Mouse (Mus musculus): ENCODE results near the gene Clstn2.

The Clstn2 gene

DNA sequence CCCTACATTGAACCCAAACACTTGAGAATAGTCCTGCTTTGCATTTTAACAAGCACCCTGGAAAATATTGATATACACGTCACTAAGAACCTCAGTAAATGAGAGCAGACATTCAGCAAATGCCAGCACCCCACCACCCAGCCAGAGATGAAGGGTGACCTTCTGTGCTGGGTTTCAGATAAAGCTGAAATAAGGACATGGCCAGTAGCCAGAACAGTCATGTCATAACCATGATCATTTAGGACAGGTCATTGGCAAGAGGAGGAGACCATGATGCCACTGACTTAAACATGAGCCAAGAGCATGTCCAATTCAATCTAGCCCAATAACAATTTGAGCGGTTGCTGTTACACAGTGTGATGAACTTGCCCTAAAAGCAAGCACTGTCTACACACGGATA is 201.8 kb downstream of the Clstn2 start:
- TF ChIP-seq GATA4 (IDR thresholded peaks at IDR 0.05; ENCODE audit: insufficient replicate concordance, low read length), result no peak

DNA sequence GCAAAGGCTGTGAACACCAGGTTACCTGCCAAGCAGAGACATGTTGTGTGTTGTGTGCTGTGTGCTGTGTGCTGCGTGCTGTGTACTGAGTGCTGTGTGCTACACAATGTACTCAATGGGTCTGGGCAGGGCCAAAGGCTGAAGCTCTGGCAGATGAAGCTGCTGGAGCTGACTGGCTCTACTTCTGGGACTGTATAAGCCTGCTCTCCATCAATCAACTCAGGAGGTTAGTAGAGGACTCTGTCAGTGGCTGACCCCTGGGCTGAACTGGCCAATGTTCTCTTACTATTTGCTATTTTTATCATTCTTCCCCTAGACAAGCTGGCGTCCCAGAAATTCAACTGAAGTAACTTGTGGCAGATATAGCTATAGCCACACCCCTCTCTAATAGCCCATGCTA is 203.1 kb downstream of the Clstn2 start:
- TF ChIP-seq GATA4 (IDR thresholded peaks at IDR 0.05; ENCODE audit: insufficient replicate concordance, low read length), result no peak

DNA sequence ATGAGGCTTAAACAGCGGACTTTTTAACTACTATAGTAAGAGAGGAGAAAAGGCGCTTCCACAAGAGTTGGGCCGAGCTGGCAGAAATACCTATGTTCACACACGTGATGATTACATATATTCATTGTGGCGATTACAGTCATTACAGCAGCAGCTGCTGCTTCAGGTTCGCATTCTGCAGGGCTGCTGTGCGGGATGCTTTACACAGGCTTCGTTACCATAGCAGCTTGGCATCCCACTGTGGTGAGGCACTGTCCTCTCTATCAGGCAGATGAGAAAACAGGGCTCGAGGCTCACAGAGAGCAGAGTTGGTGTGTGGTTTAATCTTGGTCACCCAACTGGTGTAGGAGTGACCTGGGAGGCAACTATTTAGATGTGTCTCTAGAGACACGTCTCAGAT is 205.3 kb downstream of the Clstn2 start:
- no peak for TF ChIP-seq GATA4 (IDR thresholded peaks at IDR 0.05; ENCODE audit: insufficient replicate concordance, low read length)

GRCm38 (mm10) chr9:97826077-97826947 is 206.7 kb downstream of the Clstn2 start:
- no peak for TF ChIP-seq GATA4 (IDR thresholded peaks at IDR 0.05; ENCODE audit: insufficient replicate concordance, low read length)

DNA sequence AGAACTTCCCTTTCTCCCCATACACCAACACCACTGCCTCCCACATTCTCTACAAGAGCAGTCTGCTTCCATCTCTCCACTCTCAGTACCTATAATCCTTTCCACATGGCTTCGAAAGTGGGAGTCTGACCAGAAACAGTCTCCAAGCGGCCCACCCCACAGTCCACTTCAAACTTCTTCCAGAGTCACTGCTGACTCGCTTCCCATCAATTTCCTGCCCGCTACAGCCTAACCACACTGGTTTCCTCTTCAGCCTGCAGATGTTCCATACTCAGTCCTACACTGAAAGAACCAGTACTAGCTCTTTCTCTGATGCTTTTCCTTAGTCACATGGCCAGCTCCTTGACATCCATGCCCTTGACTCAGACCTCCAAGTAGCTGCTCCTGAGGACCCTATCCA is 215.9 kb downstream of the Clstn2 start:
- TF ChIP-seq GATA4 (IDR thresholded peaks at IDR 0.05; ENCODE audit: insufficient replicate concordance, low read length), result no peak

DNA sequence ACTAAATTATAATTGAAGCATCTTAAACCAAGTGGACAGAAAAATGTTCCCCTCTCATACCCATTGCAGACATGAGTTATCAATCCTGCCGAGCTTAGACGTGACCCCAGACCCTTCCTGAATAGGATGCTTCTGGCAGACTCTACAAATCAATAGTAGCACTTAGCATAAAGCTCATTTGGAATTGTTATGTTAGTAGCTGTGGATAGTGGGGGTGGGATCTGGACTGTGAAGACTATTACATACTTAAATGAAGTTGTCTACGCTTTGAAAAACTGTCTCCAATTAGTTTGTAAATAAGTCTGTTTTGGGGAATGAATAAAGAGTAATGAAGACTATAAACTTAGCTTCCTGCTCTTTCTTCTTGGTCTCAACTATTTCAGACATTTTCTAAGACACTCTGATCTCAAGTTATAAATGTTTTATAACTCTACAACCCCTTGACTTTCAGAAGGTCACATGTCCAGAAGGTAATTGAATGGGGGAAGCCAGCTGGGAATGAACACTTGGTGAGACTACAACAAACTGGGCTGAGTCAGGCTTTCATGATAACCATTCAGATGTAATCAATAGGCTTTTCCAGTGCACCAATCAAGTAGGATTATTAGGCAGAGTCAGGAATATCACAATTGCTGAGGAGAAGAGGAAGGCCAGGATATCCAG is 216.7 kb downstream of the Clstn2 start:
- TF ChIP-seq GATA4 (IDR thresholded peaks at IDR 0.05; ENCODE audit: insufficient replicate concordance, low read length), result no peak

DNA sequence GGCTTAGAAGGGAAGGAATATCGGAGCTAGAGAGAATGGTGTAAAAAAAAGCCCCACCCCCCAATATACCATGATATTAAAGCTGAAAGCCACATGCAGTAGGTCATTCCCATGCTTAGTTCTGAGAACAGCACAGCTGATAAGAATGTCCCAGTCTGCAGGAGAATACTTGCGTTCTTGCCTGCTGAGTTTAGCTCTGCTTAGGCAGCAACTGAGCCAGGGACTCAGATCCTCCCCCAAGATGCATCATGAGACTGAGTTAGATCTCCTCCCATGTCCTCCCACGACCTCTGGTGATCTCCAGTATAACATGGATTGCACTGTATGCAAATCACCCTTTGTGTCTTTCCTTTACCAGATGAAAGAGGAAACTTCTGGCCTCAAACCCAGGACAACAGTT is 219.8 kb downstream of the Clstn2 start:
- no peak for TF ChIP-seq GATA4 (IDR thresholded peaks at IDR 0.05; ENCODE audit: insufficient replicate concordance, low read length)

DNA sequence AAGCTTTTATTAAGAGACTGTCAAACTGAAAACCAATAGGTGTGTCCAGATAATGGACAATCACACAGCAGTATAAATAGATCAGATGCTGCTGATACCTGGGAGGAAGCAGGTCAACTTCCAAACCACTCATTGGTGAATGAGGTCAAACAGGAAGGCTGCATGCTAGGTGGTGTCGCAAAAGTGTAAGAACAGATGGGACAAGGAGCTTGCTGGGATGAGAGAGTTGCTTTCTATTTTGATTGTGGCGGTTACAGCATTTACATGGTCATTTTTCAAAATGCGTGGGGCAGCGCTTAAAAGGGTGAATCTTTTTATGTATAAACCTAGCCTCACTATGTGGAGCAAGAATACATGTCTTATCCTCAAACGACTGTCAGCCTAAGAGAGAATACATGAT is 225.9 kb downstream of the Clstn2 start:
- TF ChIP-seq GATA4 (IDR thresholded peaks at IDR 0.05; ENCODE audit: insufficient replicate concordance, low read length), result no peak

GRCm38 (mm10) chr9:97793661-97794060 is 239.3 kb downstream of the Clstn2 start:
- TF ChIP-seq GATA4 (IDR thresholded peaks at IDR 0.05; ENCODE audit: insufficient replicate concordance, low read length), result no peak

DNA sequence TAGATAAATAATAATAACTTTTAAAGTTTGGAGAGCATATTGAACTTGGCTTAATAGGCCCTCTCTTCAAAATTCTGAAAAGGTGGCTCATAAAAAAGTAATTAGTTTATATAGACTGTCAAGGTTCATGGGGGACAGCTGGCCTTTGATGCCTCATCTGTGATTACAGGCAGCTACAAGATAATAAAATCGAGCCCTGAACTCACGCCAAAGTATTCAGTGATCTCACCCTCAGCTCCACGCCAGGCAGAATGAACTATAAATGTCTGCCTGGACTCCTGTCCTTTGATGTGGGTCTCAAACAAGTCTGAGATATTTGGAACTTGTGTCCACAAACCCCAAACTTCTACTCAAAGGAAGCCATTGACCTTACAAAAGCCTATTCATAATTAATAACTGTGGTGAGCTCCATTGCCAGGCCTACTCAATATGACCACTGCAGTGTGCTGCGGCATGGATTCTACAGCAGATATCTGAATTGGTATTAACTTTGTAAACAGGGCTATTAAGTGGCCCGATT is 244.8 kb downstream of the Clstn2 start:
- no peak for TF ChIP-seq GATA4 (IDR thresholded peaks at IDR 0.05; ENCODE audit: insufficient replicate concordance, low read length)

GRCm38 (mm10) chr9:97780032-97780616 is 252.9 kb downstream of the Clstn2 start:
- TF ChIP-seq GATA4 (IDR thresholded peaks at IDR 0.05; ENCODE audit: insufficient replicate concordance, low read length), result no peak

DNA sequence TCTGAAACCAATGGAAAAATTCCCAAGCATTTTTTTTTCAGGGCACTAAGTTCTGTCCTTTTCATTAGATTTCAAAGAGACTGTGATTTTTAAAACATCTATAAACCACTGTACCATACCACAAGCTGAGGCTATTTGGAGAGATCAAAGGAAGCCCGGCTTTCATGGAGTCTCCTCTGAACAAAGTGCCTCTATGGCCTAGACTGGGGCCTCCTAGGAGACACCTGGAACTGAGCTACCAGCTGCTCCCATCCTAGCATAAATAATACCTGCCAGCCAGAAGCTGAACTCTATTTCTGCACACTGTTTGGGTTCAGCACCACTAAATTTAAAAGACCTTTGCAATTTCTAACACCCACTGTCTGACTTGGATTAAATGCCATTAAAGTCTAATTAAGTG is 257.2 kb downstream of the Clstn2 start:
- no peak for TF ChIP-seq GATA4 (IDR thresholded peaks at IDR 0.05; ENCODE audit: insufficient replicate concordance, low read length)

GRCm38 (mm10) chr9:97774991-97775390 is 258.0 kb downstream of the Clstn2 start:
- no peak for TF ChIP-seq GATA4 (IDR thresholded peaks at IDR 0.05; ENCODE audit: insufficient replicate concordance, low read length)

GRCm38 (mm10) chr9:97773911-97774310 is 259.1 kb downstream of the Clstn2 start:
- TF ChIP-seq GATA4 (IDR thresholded peaks at IDR 0.05; ENCODE audit: insufficient replicate concordance, low read length), result no peak

DNA sequence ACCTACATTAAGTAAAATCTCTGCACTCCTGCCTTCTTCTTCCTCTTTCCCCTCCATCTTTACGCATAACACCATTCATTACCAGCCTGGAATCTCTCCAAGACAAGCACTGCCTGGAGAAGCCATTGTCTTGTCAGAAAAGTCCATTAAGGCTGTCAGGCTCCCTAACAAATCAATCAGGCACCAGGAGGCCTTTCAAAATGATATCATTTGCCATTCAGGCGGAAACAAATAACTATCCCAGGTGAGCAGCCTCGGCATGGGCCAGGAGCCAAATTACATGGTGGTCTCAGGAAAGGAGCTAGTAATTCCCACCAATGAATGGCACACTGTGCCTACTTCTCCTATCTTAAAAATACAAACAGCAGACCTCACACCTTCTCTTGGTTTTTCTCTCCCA is 260.6 kb downstream of the Clstn2 start:
- no peak for TF ChIP-seq GATA4 (IDR thresholded peaks at IDR 0.05; ENCODE audit: insufficient replicate concordance, low read length)

DNA sequence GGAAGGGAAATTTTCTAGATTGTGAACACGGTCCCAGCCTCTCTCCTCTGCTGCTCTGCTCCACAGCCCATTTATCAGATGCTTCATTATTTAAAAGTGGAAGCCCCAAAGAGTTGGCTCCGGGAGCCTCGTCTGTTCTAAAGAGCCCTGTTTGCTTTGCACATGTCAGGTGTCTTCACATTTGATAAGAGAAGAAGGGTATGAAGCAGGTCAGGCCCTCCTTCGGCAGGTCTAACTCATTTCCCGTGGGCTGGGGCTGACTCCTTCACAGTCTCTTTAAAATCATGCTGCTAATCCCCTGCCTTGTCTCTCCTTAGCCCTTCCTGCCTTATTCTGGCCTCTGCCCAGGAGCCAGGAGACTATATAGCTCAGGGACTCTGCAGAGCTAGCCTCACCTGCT is 263.6 kb downstream of the Clstn2 start:
- no peak for TF ChIP-seq GATA4 (IDR thresholded peaks at IDR 0.05; ENCODE audit: insufficient replicate concordance, low read length)
